Mouse (Mus musculus) cerebellum, adult 2 months (tissue): Measurements from ENCODE around the gene Pla2g2d. TPM values are rescaled to one million over a fixed set of nuclear protein-coding genes. Genes with fewer than 3 reads are reported as not detected.

Experiments
- DNase-seq, 2 experiments: peaks; one replicate each; pipeline ENCODE4 v3.0.0; 2021
- H3K27ac ChIP-seq: fragments of 200-500 bp; 2 replicates; pipeline ENCODE4 v1.5.1; 2012; ENCODE audit warnings: low read length, control low read depth, inconsistent platforms; ENCODE audit not compliant: insufficient read depth
- H3K27me3 ChIP-seq: fragments of 200-500 bp; 2 replicates; pipeline ENCODE4 v1.6.1; 2012; ENCODE audit warnings: inconsistent platforms, mild to moderate bottlenecking, low read length, moderate library complexity; ENCODE audit not compliant: control insufficient read depth, insufficient read depth
- H3K4me1 ChIP-seq: fragments of 200-500 bp; 2 replicates; pipeline ENCODE4 v1.6.1; 2011; ENCODE audit warnings: low read length; ENCODE audit not compliant: control insufficient read depth, insufficient read depth
- H3K4me3 ChIP-seq: fragments of 200-500 bp; replicated peaks from 2 replicates; pipeline ENCODE3; 2011; ENCODE audit warnings: mild to moderate bottlenecking, low read depth, low read length, control low read depth; ENCODE audit not compliant: insufficient read depth
- CTCF ChIP-seq: fragments of 200-500 bp; IDR thresholded peaks from 2 replicates; pipeline ENCODE4 v1.5.1; 2011; ENCODE audit warnings: low read depth, mild to moderate bottlenecking, control low read depth, low read length, moderate library complexity, borderline replicate concordance; ENCODE audit not compliant: insufficient read depth
- POLR2A ChIP-seq: fragments of 200-500 bp; IDR thresholded peaks from 2 replicates; pipeline ENCODE4 v1.6.1; 2011; ENCODE audit warnings: low read length, control low read depth, borderline replicate concordance; ENCODE audit not compliant: insufficient read depth
- whole genome bisulfite sequencing: fragments of 180-500 bp; shearing (Covaris S2); methylation state at CpG from one replicate; pipeline ENCODE4 v1.1.7; 2018; 5-methylcytosine and 5-hydroxymethylcytosine counted together
- polyA plus RNA-seq: library from polyadenylated mRNA; depleted of rRNA; stranded (reverse); fragments of >200 nt; gene quantifications from 2 replicates; pipeline ENCODE4 v1.2.3, GENCODE M21; 2012

The Pla2g2d gene
- polyA plus RNA-seq, 1 experiment = 0.16 TPM

GRCm38 (mm10) chr4:138800134-138800744 lies 24.7 kb downstream of the Pla2g2d start:
- Histone ChIP-seq H3K4me3 (no peak overlapping the region), H3K27me3 (no peaks in the 10 kb centered on the region), H3K4me1 (no peaks in the 10 kb centered on the region), H3K27ac (no peak overlapping the region)
- WGBS = 18% methylated on average over 12 of the region's 12 CpGs
- no peak for TF ChIP-seq POLR2A
- TF ChIP-seq CTCF = no peak
- no peak for DNase-seq

GRCm38 (mm10) chr4:138801631-138802030 lies 26.1 kb downstream of the Pla2g2d start:
- no peak for DNase-seq
- H3K4me3 ChIP-seq = no peak overlapping the region
- TF ChIP-seq POLR2A (no peak), CTCF (no peak)
- H3K27me3 ChIP-seq = no peaks in the 10 kb centered on the region
- H3K27ac ChIP-seq = no peak overlapping the region
- no peaks in the 10 kb centered on the region for H3K4me1 ChIP-seq
- 95% methylated on average over 4 of the region's 4 CpGs for WGBS

GRCm38 (mm10) chr4:138802917-138803316 lies 27.4 kb downstream of the Pla2g2d start:
- Histone ChIP-seq H3K27me3 (no peaks in the 10 kb centered on the region), H3K4me3 (no peak overlapping the region), H3K27ac (no peak overlapping the region), H3K4me1 (no peaks in the 10 kb centered on the region)
- no peak for TF ChIP-seq POLR2A
- no peak for TF ChIP-seq CTCF
- WGBS = 80% methylated on average over 11 of the region's 11 CpGs
- no peak for DNase-seq

GRCm38 (mm10) chr4:138805248-138805647 lies 29.7 kb downstream of the Pla2g2d start:
- Histone ChIP-seq H3K4me1 (no peaks in the 10 kb centered on the region), H3K27me3 (no peaks in the 10 kb centered on the region), H3K27ac (no peak overlapping the region), H3K4me3 (no peak overlapping the region)
- no peak for DNase-seq
- TF ChIP-seq POLR2A (no peak), CTCF (no peak)
- 41% methylated on average over 8 of the region's 8 CpGs for WGBS

- DNase-seq = no peak
- TF ChIP-seq POLR2A (no peak), CTCF (no peak)
- WGBS = 79% methylated on average over 8 of the region's 8 CpGs
- H3K27ac ChIP-seq = no peak overlapping the region
- no peaks in the 10 kb centered on the region for H3K27me3 ChIP-seq
- no peaks in the 10 kb centered on the region for H3K4me1 ChIP-seq
- H3K4me3 ChIP-seq = no peak overlapping the region
Observed at GRCm38 (mm10) chr4:138806160-138806559, 30.6 kb downstream of the Pla2g2d start.

GRCm38 (mm10) chr4:138806920-138807541 lies 31.5 kb downstream of the Pla2g2d start:
- Histone ChIP-seq H3K27me3 (no peaks in the 10 kb centered on the region), H3K4me1 (no peaks in the 10 kb centered on the region), H3K27ac (no peak overlapping the region), H3K4me3 (no peak overlapping the region)
- TF ChIP-seq CTCF (no peak), POLR2A (no peak)
- WGBS = 70% methylated on average over 7 of the region's 7 CpGs
- no peak for DNase-seq

- no peak for DNase-seq
- H3K4me3 ChIP-seq = no peak overlapping the region
- no peak overlapping the region for H3K27ac ChIP-seq
- no peaks in the 10 kb centered on the region for H3K27me3 ChIP-seq
- WGBS = 86% methylated on average over 9 of the region's 9 CpGs
- 0 out of 2 replicates have a peak, but pooled peaks cover 2% of the 10 kb centered on the region for H3K4me1 ChIP-seq
- TF ChIP-seq POLR2A (no peak), CTCF (no peak)
Observed at GRCm38 (mm10) chr4:138816166-138816565, 40.6 kb downstream of the Pla2g2d start.

GRCm38 (mm10) chr4:138817736-138818135 lies 42.2 kb downstream of the Pla2g2d start:
- no peak for DNase-seq
- WGBS = 84% methylated on average over 6 of the region's 6 CpGs
- Histone ChIP-seq H3K27ac (no peak overlapping the region), H3K4me3 (no peak overlapping the region), H3K4me1 (0 out of 2 replicates have a peak, but pooled peaks cover 2% of the 10 kb centered on the region), H3K27me3 (no peaks in the 10 kb centered on the region)
- TF ChIP-seq POLR2A (no peak), CTCF (no peak)
